Mouse (Mus musculus) limb, embryonic 15.5 days (tissue): ENCODE measurements at regions not wholly inside any gene's neighbourhood (a gene's known extent, or its start where the extent isn't known, plus 50 kb on each side); places are given as distances from the start of the nearest gene placed in this dataset.
"Not testable (repeated sequence)": the region's sequence is repeated elsewhere in the genome, so short reads cannot be mapped to it uniquely, and the experiment has no call there.

Source experiments
- ATAC-seq: fragments of 200-750 bp; cut with Nextera tagmentation; 2 replicates; pipeline ENCODE4 v1.8.0; 2017; ENCODE audit warnings: low read depth, moderate TSS enrichment; ENCODE audit not compliant: insufficient number of reproducible peaks, low FRiP score, low TSS enrichment
- H3K27ac ChIP-seq: fragments of 300-500 bp; sonication (generic); 2 replicates; pipeline ENCODE4 v1.5.1; 2015; ENCODE audit warnings: moderate library complexity, mild to moderate bottlenecking, inconsistent platforms
- H3K27me3 ChIP-seq: fragments of 300-500 bp; sonication (generic); 2 replicates; pipeline ENCODE4 v1.6.1; 2015; ENCODE audit warnings: inconsistent platforms
- H3K36me3 ChIP-seq: fragments of 300-500 bp; sonication (generic); 2 replicates; pipeline ENCODE4 v1.6.1; 2015; ENCODE audit warnings: inconsistent platforms
- H3K4me1 ChIP-seq: fragments of 300-500 bp; sonication (generic); 2 replicates; pipeline ENCODE4 v1.6.1; 2015; ENCODE audit warnings: inconsistent platforms
- H3K4me2 ChIP-seq: fragments of 300-500 bp; sonication (generic); 2 replicates; pipeline ENCODE4 v1.6.1; 2015; ENCODE audit warnings: mild to moderate bottlenecking, inconsistent platforms
- H3K4me3 ChIP-seq: fragments of 300-500 bp; sonication (generic); 2 replicates; pipeline ENCODE4 v1.5.1; 2015; ENCODE audit warnings: mild to moderate bottlenecking, inconsistent platforms
- H3K9ac ChIP-seq: fragments of 300-500 bp; sonication (generic); 2 replicates; pipeline ENCODE4 v1.6.1; 2015; ENCODE audit warnings: inconsistent platforms
- H3K9me3 ChIP-seq: fragments of 300-500 bp; sonication (generic); 2 replicates; pipeline ENCODE4 v1.6.1; 2016; ENCODE audit warnings: inconsistent platforms
- WGBS: fragments of 180-500 bp; shearing (Covaris S2); methylation state at CpG from one replicate; pipeline ENCODE4 v1.1.7; 2015; 5-methylcytosine and 5-hydroxymethylcytosine counted together

- Histone ChIP-seq H3K27ac (no peak overlapping the region), H3K9me3 (no peaks in the 10 kb centered on the region), H3K9ac (no peak overlapping the region), H3K36me3 (no peaks in the 10 kb centered on the region), H3K4me3 (no peak overlapping the region), H3K27me3 (peaks cover 1% of the 10 kb centered on the region; the same call in 1 of the 2 replicates), H3K4me1 (0 out of 2 replicates have a peak, but pooled peaks cover 2% of the 10 kb centered on the region), H3K4me2 (no peak overlapping the region)
- WGBS: 66% methylated on average over 6 of the region's 6 CpGs
- ATAC-seq: no peak
These were observed 309.8 kb upstream of the 3110018I06Rik start for GRCm38 (mm10) chr12:107178676-107179075.

GRCm38 (mm10) chr12:107180501-107180900, 307.9 kb upstream of the 3110018I06Rik start:
- H3K4me1 ChIP-seq: 0 out of 2 replicates have a peak, but pooled peaks cover 5% of the 10 kb centered on the region
- no peak overlapping the region for H3K27ac ChIP-seq
- peaks cover 4% of the 10 kb centered on the region; the same call in 1 of the 2 replicates for H3K27me3 ChIP-seq
- ATAC-seq: no peak
- H3K9me3 ChIP-seq: no peaks in the 10 kb centered on the region
- WGBS: 86% methylated on average over 3 of the region's 3 CpGs
- no peak overlapping the region for H3K9ac ChIP-seq
- H3K36me3 ChIP-seq: no peaks in the 10 kb centered on the region
- no peak overlapping the region for H3K4me2 ChIP-seq
- H3K4me3 ChIP-seq: no peak overlapping the region

GRCm38 (mm10) chr12:107181291-107181690, 307.1 kb upstream of the 3110018I06Rik start:
- Histone ChIP-seq H3K27me3 (peaks cover 4% of the 10 kb centered on the region; the same call in 1 of the 2 replicates), H3K4me2 (no peak overlapping the region), H3K27ac (no peak overlapping the region), H3K4me1 (0 out of 2 replicates have a peak, but pooled peaks cover 5% of the 10 kb centered on the region), H3K4me3 (no peak overlapping the region), H3K9ac (no peak overlapping the region), H3K36me3 (no peaks in the 10 kb centered on the region), H3K9me3 (no peaks in the 10 kb centered on the region)
- no peak for ATAC-seq
- 49% methylated on average over 9 of the region's 9 CpGs for WGBS

GRCm38 (mm10) chr12:107182091-107182655, 306.3 kb upstream of the 3110018I06Rik start:
- 89% methylated on average over 18 of the region's 18 CpGs for WGBS

GRCm38 (mm10) chr12:107183283-107183682, 305.1 kb upstream of the 3110018I06Rik start:
- no peaks in the 10 kb centered on the region for H3K36me3 ChIP-seq
- no peaks in the 10 kb centered on the region for H3K9me3 ChIP-seq
- H3K27me3 ChIP-seq: peaks cover 4% of the 10 kb centered on the region; the same call in 1 of the 2 replicates
- no peak for ATAC-seq
- no peak overlapping the region for H3K4me3 ChIP-seq
- no peak overlapping the region for H3K9ac ChIP-seq
- H3K4me1 ChIP-seq: 0 out of 2 replicates have a peak, but pooled peaks cover 5% of the 10 kb centered on the region
- H3K27ac ChIP-seq: no peak overlapping the region
- H3K4me2 ChIP-seq: no peak overlapping the region
- 55% methylated on average over 9 of the region's 9 CpGs for WGBS

More at GRCm38 (mm10) chr12:107182091-107182655, 306.3 kb upstream of the 3110018I06Rik start:
- Histone ChIP-seq H3K27ac (no peak overlapping the region), H3K9ac (no peak overlapping the region), H3K36me3 (no peaks in the 10 kb centered on the region), H3K4me1 (0 out of 2 replicates have a peak, but pooled peaks cover 5% of the 10 kb centered on the region), H3K27me3 (peaks cover 4% of the 10 kb centered on the region; the same call in 1 of the 2 replicates), H3K4me2 (no peak overlapping the region), H3K4me3 (no peak overlapping the region), H3K9me3 (no peaks in the 10 kb centered on the region)
- ATAC-seq: no peak

- 53% methylated on average over 3 of the region's 3 CpGs for WGBS
- no peak overlapping the region for H3K4me3 ChIP-seq
- no peaks in the 10 kb centered on the region for H3K36me3 ChIP-seq
- H3K9me3 ChIP-seq: no peaks in the 10 kb centered on the region
- no peak overlapping the region for H3K27ac ChIP-seq
- no peak overlapping the region for H3K4me2 ChIP-seq
- H3K4me1 ChIP-seq: 0 out of 2 replicates have a peak, but pooled peaks cover 5% of the 10 kb centered on the region
- no peak overlapping the region for H3K9ac ChIP-seq
- ATAC-seq: no peak
- H3K27me3 ChIP-seq: peaks cover 4% of the 10 kb centered on the region; the same call in 1 of the 2 replicates
These were observed 304.0 kb upstream of the 3110018I06Rik start for GRCm38 (mm10) chr12:107184426-107184825.

- Histone ChIP-seq H3K4me3 (no peak overlapping the region), H3K27ac (no peak overlapping the region), H3K27me3 (peaks cover 4% of the 10 kb centered on the region; the same call in 1 of the 2 replicates), H3K36me3 (no peaks in the 10 kb centered on the region), H3K4me2 (no peak overlapping the region), H3K4me1 (0 out of 2 replicates have a peak, but pooled peaks cover 5% of the 10 kb centered on the region), H3K9me3 (no peaks in the 10 kb centered on the region), H3K9ac (no peak overlapping the region)
- WGBS: 73% methylated on average over 6 of the region's 6 CpGs
- ATAC-seq: no peak
These were observed 302.1 kb upstream of the 3110018I06Rik start for GRCm38 (mm10) chr12:107186361-107186760.

GRCm38 (mm10) chr12:107188055-107188454, 300.4 kb upstream of the 3110018I06Rik start:
- Histone ChIP-seq H3K4me2 (no peak overlapping the region), H3K4me1 (0 out of 2 replicates have a peak, but pooled peaks cover 5% of the 10 kb centered on the region), H3K9ac (no peak overlapping the region), H3K36me3 (no peaks in the 10 kb centered on the region), H3K4me3 (no peak overlapping the region), H3K27ac (no peak overlapping the region), H3K27me3 (peaks cover 4% of the 10 kb centered on the region; the same call in 1 of the 2 replicates), H3K9me3 (no peaks in the 10 kb centered on the region)
- ATAC-seq: no peak
- WGBS: 78% methylated on average over 5 of the region's 5 CpGs

- Histone ChIP-seq H3K36me3 (no peaks in the 10 kb centered on the region), H3K4me1 (no peaks in the 10 kb centered on the region), H3K9ac (no peak overlapping the region), H3K27me3 (no peaks in the 10 kb centered on the region; the same call in 1 of the 2 replicates), H3K27ac (no peak overlapping the region), H3K4me3 (no peak overlapping the region), H3K9me3 (no peaks in the 10 kb centered on the region), H3K4me2 (no peak overlapping the region)
- no peak for ATAC-seq
- WGBS: 89% methylated on average over 2 of the region's 2 CpGs
These were observed 289.9 kb upstream of the 3110018I06Rik start for GRCm38 (mm10) chr12:107198389-107199018.

- H3K4me1 ChIP-seq: no peaks in the 10 kb centered on the region
- no peaks in the 10 kb centered on the region for H3K9me3 ChIP-seq
- H3K9ac ChIP-seq: no peak overlapping the region
- H3K27me3 ChIP-seq: no peaks in the 10 kb centered on the region; the same call in 1 of the 2 replicates
- no peak for ATAC-seq
- no peaks in the 10 kb centered on the region for H3K36me3 ChIP-seq
- WGBS: 55% methylated on average over 4 of the region's 4 CpGs
- H3K4me2 ChIP-seq: no peak overlapping the region
- no peak overlapping the region for H3K4me3 ChIP-seq
- H3K27ac ChIP-seq: no peak overlapping the region
These were observed 287.5 kb upstream of the 3110018I06Rik start for GRCm38 (mm10) chr12:107200903-107201302.

- not testable (repeated sequence) for H3K9me3 ChIP-seq, H3K27ac ChIP-seq, H3K4me2 ChIP-seq, ATAC-seq, H3K9ac ChIP-seq, H3K27me3 ChIP-seq, H3K4me1 ChIP-seq, H3K36me3 ChIP-seq, H3K4me3 ChIP-seq
- 40% methylated on average over 6 of the region's 6 CpGs for WGBS
These were observed 279.6 kb upstream of the 3110018I06Rik start for GRCm38 (mm10) chr12:107208826-107209225.

- Histone ChIP-seq H3K4me3 (no peak overlapping the region), H3K9ac (no peak overlapping the region), H3K27me3 (peaks cover 3% of the 10 kb centered on the region; the same call in 1 of the 2 replicates), H3K4me1 (peaks cover 5% of the 10 kb centered on the region; the same call in 1 of the 2 replicates), H3K36me3 (no peaks in the 10 kb centered on the region), H3K27ac (no peak overlapping the region), H3K4me2 (no peak overlapping the region), H3K9me3 (no peaks in the 10 kb centered on the region)
- 81% methylated on average over 10 of the region's 10 CpGs for WGBS
- ATAC-seq: no peak
These were observed 275.6 kb upstream of the 3110018I06Rik start for GRCm38 (mm10) chr12:107212826-107213225.
